Mouse (Mus musculus) splenic B cell, adult 2 months (primary cell): ENCODE measurements around the gene Nckap5.

Source experiments
- DNase-seq: peaks from one replicate; pipeline ENCODE4 v3.0.0-alpha.2; 2011; ENCODE audit warnings: low read depth, low spot score
- H3K27me3 ChIP-seq: 2 replicates; pipeline ENCODE4 v1.6.1; 2012; ENCODE audit warnings: mild to moderate bottlenecking, low read length, moderate library complexity, mixed read lengths; ENCODE audit not compliant: control insufficient read depth, poor library complexity, insufficient read depth, severe bottlenecking
- H3K36me3 ChIP-seq: 2 replicates; pipeline ENCODE4 v1.6.1; 2012; ENCODE audit warnings: mild to moderate bottlenecking, low read length, moderate library complexity, mixed read lengths; ENCODE audit not compliant: control insufficient read depth, poor library complexity, insufficient read depth, severe bottlenecking

The Nckap5 gene

GRCm38 (mm10) chr1:126341806-126342205 is 488.8 kb downstream of the Nckap5 start:
- no peaks in the 10 kb centered on the region for H3K27me3 ChIP-seq
- no peaks in the 10 kb centered on the region for H3K36me3 ChIP-seq
- no peak for DNase-seq

- no peaks in the 10 kb centered on the region for H3K27me3 ChIP-seq
- H3K36me3 ChIP-seq: no peaks in the 10 kb centered on the region
- no peak for DNase-seq
Observed at GRCm38 (mm10) chr1:126339250-126339649, 491.3 kb downstream of the Nckap5 start.

- H3K36me3 ChIP-seq: no peaks in the 10 kb centered on the region
- no peaks in the 10 kb centered on the region for H3K27me3 ChIP-seq
- no peak for DNase-seq
Observed at GRCm38 (mm10) chr1:126334202-126334601, 496.4 kb downstream of the Nckap5 start.

- no peaks in the 10 kb centered on the region for H3K36me3 ChIP-seq
Observed at GRCm38 (mm10) chr1:126332026-126332425, 498.6 kb downstream of the Nckap5 start.

GRCm38 (mm10) chr1:126320696-126321095 is 509.9 kb downstream of the Nckap5 start:
- DNase-seq: no peak
- no peaks in the 10 kb centered on the region for H3K36me3 ChIP-seq
- H3K27me3 ChIP-seq: no peaks in the 10 kb centered on the region

More at GRCm38 (mm10) chr1:126332026-126332425, 498.6 kb downstream of the Nckap5 start:
- DNase-seq: no peak
- H3K27me3 ChIP-seq: no peaks in the 10 kb centered on the region

GRCm38 (mm10) chr1:126317874-126318607 is 512.6 kb downstream of the Nckap5 start:
- H3K36me3 ChIP-seq: no peaks in the 10 kb centered on the region
- DNase-seq: no peak
- H3K27me3 ChIP-seq: no peaks in the 10 kb centered on the region

GRCm38 (mm10) chr1:126317345-126317744 is 513.3 kb downstream of the Nckap5 start:
- DNase-seq: no peak
- Histone ChIP-seq H3K36me3 (no peaks in the 10 kb centered on the region), H3K27me3 (no peaks in the 10 kb centered on the region)

- H3K36me3 ChIP-seq: no peaks in the 10 kb centered on the region
- no peaks in the 10 kb centered on the region for H3K27me3 ChIP-seq
- DNase-seq: no peak
Observed at GRCm38 (mm10) chr1:126316866-126317265, 513.7 kb downstream of the Nckap5 start.

GRCm38 (mm10) chr1:126301129-126301528 is 529.5 kb downstream of the Nckap5 start:
- no peak for DNase-seq
- H3K36me3 ChIP-seq: no peaks in the 10 kb centered on the region
- no peaks in the 10 kb centered on the region for H3K27me3 ChIP-seq

GRCm38 (mm10) chr1:126264931-126265330 is 565.7 kb downstream of the Nckap5 start:
- H3K27me3 ChIP-seq: no peaks in the 10 kb centered on the region
- no peak for DNase-seq
- no peaks in the 10 kb centered on the region for H3K36me3 ChIP-seq

- Histone ChIP-seq H3K36me3 (no peaks in the 10 kb centered on the region), H3K27me3 (no peaks in the 10 kb centered on the region)
- DNase-seq: no peak
Observed at GRCm38 (mm10) chr1:126254364-126254763, 576.2 kb downstream of the Nckap5 start.

GRCm38 (mm10) chr1:126253934-126254333 is 576.7 kb downstream of the Nckap5 start:
- H3K36me3 ChIP-seq: no peaks in the 10 kb centered on the region
- DNase-seq: no peak
- no peaks in the 10 kb centered on the region for H3K27me3 ChIP-seq

- Histone ChIP-seq H3K27me3 (no peaks in the 10 kb centered on the region), H3K36me3 (no peaks in the 10 kb centered on the region)
- DNase-seq: no peak
Observed at GRCm38 (mm10) chr1:126233196-126233595, 597.4 kb downstream of the Nckap5 start.

GRCm38 (mm10) chr1:126231199-126231598 is 599.4 kb downstream of the Nckap5 start:
- no peak for DNase-seq
- Histone ChIP-seq H3K36me3 (no peaks in the 10 kb centered on the region), H3K27me3 (no peaks in the 10 kb centered on the region)

- no peaks in the 10 kb centered on the region for H3K27me3 ChIP-seq
- DNase-seq: no peak
- no peaks in the 10 kb centered on the region for H3K36me3 ChIP-seq
Observed at GRCm38 (mm10) chr1:126210212-126210611, 620.4 kb downstream of the Nckap5 start.

- Histone ChIP-seq H3K27me3 (no peaks in the 10 kb centered on the region), H3K36me3 (no peaks in the 10 kb centered on the region)
- DNase-seq: no peak
Observed at GRCm38 (mm10) chr1:126209743-126210142, 620.9 kb downstream of the Nckap5 start.
